Mouse (Mus musculus) stomach, postnatal 0 days (tissue): ENCODE results near the gene Gm49673.
"Not testable (repeated sequence)": the region's sequence is repeated elsewhere in the genome, so short reads cannot be mapped to it uniquely, and the experiment has no call there.

Experiments used
- CTCF ChIP-seq: IDR thresholded peaks from 2 replicates; pipeline ENCODE4 v1.5.1; 2016; ENCODE audit warnings: antibody characterized with exemption, low read depth, mild to moderate bottlenecking, moderate library complexity
- EP300 ChIP-seq: optimal IDR thresholded peaks from 2 replicates; pipeline ENCODE3; 2016; ENCODE audit warnings: antibody characterized with exemption

GRCm38 (mm10) chr17:8124586-8124985 lies 23.0 kb downstream of the Gm49673 start:
- not testable (repeated sequence) for TF ChIP-seq CTCF, EP300
